Mouse (Mus musculus) right cerebral cortex, postnatal 36 days (tissue): Measurements from ENCODE around the gene Ercc6l.
"Not testable (repeated sequence)": the region's sequence is repeated elsewhere in the genome, so short reads cannot be mapped to it uniquely, and the experiment has no call there.

ENCODE experiments used
- DNase-seq, 2 experiments: peaks; one replicate each; pipeline ENCODE4 v3.0.0; 2022; ENCODE audit warnings: low spot score in 2 of 2, mixed read lengths in 1 of 2

Ercc6l gene

GRCm38 (mm10) chrX:102109349-102109748, 47.5 kb downstream of the Ercc6l start:
- not testable (repeated sequence) for DNase-seq

GRCm38 (mm10) chrX:102103830-102104229, 53.1 kb downstream of the Ercc6l start:
- DNase-seq = not testable (repeated sequence)

GRCm38 (mm10) chrX:102101886-102102285, 55.0 kb downstream of the Ercc6l start:
- no peak for DNase-seq

- no peak for DNase-seq
These were observed 62.4 kb downstream of the Ercc6l start for GRCm38 (mm10) chrX:102094381-102094904.
